Mouse (Mus musculus) kidney, adult 2 months (tissue): Measurements from ENCODE around the gene Gdf5.

Source experiments
- CTCF ChIP-seq: fragments of 200-500 bp; conservative IDR thresholded peaks from 2 replicates; pipeline ENCODE4 v1.5.1; 2011; ENCODE audit warnings: low read depth, mild to moderate bottlenecking, control low read depth, low read length, moderate library complexity, mixed read lengths; ENCODE audit not compliant: insufficient read depth, insufficient read length
- POLR2A ChIP-seq: fragments of 200-500 bp; IDR thresholded peaks from one replicate; pipeline ENCODE4 v1.6.1; 2011; ENCODE audit warnings: low read depth, low read length, control low read depth

DNA sequence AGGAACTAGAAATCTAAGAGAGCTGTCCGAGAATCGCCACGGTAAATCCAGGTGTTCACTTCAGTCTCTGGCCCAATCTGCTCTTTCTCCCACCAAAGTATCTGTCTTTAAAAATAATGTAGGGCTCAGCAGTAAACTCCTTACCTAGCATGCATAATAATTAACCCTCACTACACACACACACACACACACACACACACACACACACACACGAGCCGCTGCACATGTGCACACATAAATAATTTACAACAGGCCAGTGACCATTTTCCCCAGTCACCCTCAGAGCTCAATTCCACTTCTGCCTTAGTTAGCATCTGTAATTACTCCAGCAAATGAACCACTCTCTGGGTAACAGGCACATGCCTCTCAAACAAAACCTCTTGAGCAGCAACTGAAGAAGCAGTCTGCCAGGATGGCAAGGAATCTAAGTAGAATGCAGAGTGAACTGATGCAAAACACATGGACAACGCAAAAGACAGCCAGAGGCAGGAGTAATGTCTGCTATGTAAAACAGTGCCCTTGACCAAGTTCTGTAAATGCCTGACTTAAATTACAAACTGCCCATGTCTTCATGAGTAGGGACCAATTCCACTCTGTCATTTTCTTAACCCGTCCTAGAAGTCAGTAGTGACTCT is 16.3 kb downstream of the Gdf5 start:
- TF ChIP-seq CTCF (no peak), POLR2A (no peak)
